Comparison of ENCODE assay signal across 26 mouse cellular contexts in genomic region chr9:61187713-61188399, GRCm38 (mm10).
DNase-seq lines count a peak whose midpoint lies in the region; ATAC-seq lines count a peak whose summit lies in the region.
"Had no signal": no experiment of that assay in that cellular context is flagged by ENCODE, and none has a peak within 500 bp of the region (broad histone marks: within the 10 kb centered on the region; RNA-seq: fewer than 3 reads in every experiment).

No protein-coding gene starts in this region.

- 0 out of 2 replicates have a peak, but pooled peaks have one; percentile 33 for ATAC-seq in forebrain, embryonic 12.5 days (ENCODE audit: low FRiP score)
- ATAC-seq in forebrain, embryonic 15.5 days (replicated peaks): no peak
- ATAC-seq in midbrain, embryonic 16.5 days: no peak
- no peak for ATAC-seq in neural tube, embryonic 15.5 days (ENCODE audit: low FRiP score)
- ATAC-seq in liver, embryonic 12.5 days: no peak
- ATAC-seq: CD4-positive, CD25-positive, alpha-beta regulatory T cell, adult 4 months; forebrain, embryonic 16.5 days had no signal

- no peak overlapping the region for H3K9ac ChIP-seq in forebrain, embryonic 12.5 days
- H3K9ac ChIP-seq in forebrain, embryonic 15.5 days (replicated peaks): no peak overlapping the region
- no peak overlapping the region for H3K9ac ChIP-seq in midbrain, embryonic 16.5 days (ENCODE audit: low read depth, low read length)
- H3K9ac ChIP-seq in neural tube, embryonic 15.5 days (replicated peaks): no peak overlapping the region
- H3K9ac ChIP-seq in liver, embryonic 12.5 days: no peak overlapping the region
- H3K9ac ChIP-seq: embryonic facial prominence, embryonic 15.5 days had no signal

- 64% methylated on average over 3 of the region's 3 CpGs for WGBS in forebrain, embryonic 12.5 days
- WGBS in forebrain, embryonic 15.5 days: 63% methylated on average over 3 of the region's 3 CpGs
- 71% methylated on average over 3 of the region's 3 CpGs for WGBS in midbrain, embryonic 10.5 days
- whole genome bisulfite sequencing in midbrain, embryonic 16.5 days: 50% methylated on average over 3 of the region's 3 CpGs
- WGBS in neural tube, embryonic 15.5 days: 35% methylated on average over 3 of the region's 3 CpGs
- WGBS in liver, embryonic 12.5 days (ENCODE audit: insufficient replicate concordance): 70% methylated on average over 3 of the region's 3 CpGs

- no peaks in the 10 kb centered on the region for H3K36me3 ChIP-seq in forebrain, embryonic 12.5 days (replicated peaks)
- no peaks in the 10 kb centered on the region for H3K36me3 ChIP-seq in forebrain, embryonic 15.5 days
- no peaks in the 10 kb centered on the region for H3K36me3 ChIP-seq in midbrain, embryonic 10.5 days
- H3K36me3 ChIP-seq in midbrain, embryonic 16.5 days (ENCODE audit: control insufficient read depth, insufficient read depth, low read length): no peaks in the 10 kb centered on the region
- no peaks in the 10 kb centered on the region for H3K36me3 ChIP-seq in neural tube, embryonic 15.5 days
- H3K36me3 ChIP-seq in liver, embryonic 12.5 days: no peaks in the 10 kb centered on the region
- H3K36me3 ChIP-seq: embryonic facial prominence, embryonic 15.5 days; forebrain, embryonic 10.5 days; G1E; heart, embryonic 10.5 days had no signal

- H3K4me3 ChIP-seq in forebrain, embryonic 12.5 days (replicated peaks): no peak overlapping the region
- no peak overlapping the region for H3K4me3 ChIP-seq in forebrain, embryonic 15.5 days
- no peak overlapping the region for H3K4me3 ChIP-seq in midbrain, embryonic 10.5 days
- H3K4me3 ChIP-seq in midbrain, embryonic 16.5 days (ENCODE audit: low read depth, low read length): no peak overlapping the region
- no peak overlapping the region for H3K4me3 ChIP-seq in neural tube, embryonic 15.5 days (replicated peaks)
- H3K4me3 ChIP-seq in liver, embryonic 12.5 days: no peak overlapping the region
- H3K4me3 ChIP-seq: embryonic facial prominence, embryonic 15.5 days; erythroblast, embryonic 14.5 days; forebrain, embryonic 10.5 days; heart, embryonic 10.5 days had no signal

- no peak overlapping the region for H3K27ac ChIP-seq in forebrain, embryonic 12.5 days
- H3K27ac ChIP-seq in forebrain, embryonic 15.5 days (replicated peaks): no peak overlapping the region
- 0 out of 2 replicates have a peak overlapping the region, but pooled peaks have one; percentile 17 for H3K27ac ChIP-seq in midbrain, embryonic 10.5 days (replicated peaks)
- H3K27ac ChIP-seq in midbrain, embryonic 16.5 days (ENCODE audit: low read length): no peak overlapping the region
- 0 out of 2 replicates have a peak overlapping the region, but pooled peaks have one; percentile 14 for H3K27ac ChIP-seq in neural tube, embryonic 15.5 days (replicated peaks)
- H3K27ac ChIP-seq in liver, embryonic 12.5 days: no peak overlapping the region
- H3K27ac ChIP-seq: embryonic facial prominence, embryonic 15.5 days; forebrain, embryonic 10.5 days; heart, embryonic 10.5 days had no signal

- H3K9me3 ChIP-seq in forebrain, embryonic 12.5 days: no peaks in the 10 kb centered on the region
- H3K9me3 ChIP-seq in forebrain, embryonic 15.5 days: 0 out of 2 replicates have a peak, but pooled peaks cover 6% of the 10 kb centered on the region
- H3K9me3 ChIP-seq in midbrain, embryonic 10.5 days (replicated peaks): peaks cover 5% of the 10 kb centered on the region; the same call in 1 of the 2 replicates
- H3K9me3 ChIP-seq in midbrain, embryonic 16.5 days (replicated peaks; ENCODE audit: control insufficient read depth, low read length, poor library complexity, severe bottlenecking): peaks cover 7% of the 10 kb centered on the region; the same call in 1 of the 2 replicates
- H3K9me3 ChIP-seq in neural tube, embryonic 15.5 days (replicated peaks): no peaks in the 10 kb centered on the region; the same call in 1 of the 2 replicates
- H3K9me3 ChIP-seq in liver, embryonic 12.5 days (replicated peaks): no peaks in the 10 kb centered on the region
- H3K9me3 ChIP-seq: embryonic facial prominence, embryonic 15.5 days; G1E; heart, embryonic 10.5 days had no signal

- no peak overlapping the region for H3K4me2 ChIP-seq in forebrain, embryonic 12.5 days
- H3K4me2 ChIP-seq in forebrain, embryonic 15.5 days (replicated peaks): no peak overlapping the region
- no peak overlapping the region for H3K4me2 ChIP-seq in midbrain, embryonic 16.5 days (ENCODE audit: low read length)
- H3K4me2 ChIP-seq in neural tube, embryonic 15.5 days: no peak overlapping the region
- no peak overlapping the region for H3K4me2 ChIP-seq in liver, embryonic 12.5 days
- H3K4me2 ChIP-seq: embryonic facial prominence, embryonic 15.5 days had no signal

- H3K27me3 ChIP-seq in forebrain, embryonic 12.5 days: peaks cover 8% of the 10 kb centered on the region
- H3K27me3 ChIP-seq in forebrain, embryonic 15.5 days: no peaks in the 10 kb centered on the region
- no peaks in the 10 kb centered on the region; the same call in 1 of the 2 replicates for H3K27me3 ChIP-seq in midbrain, embryonic 10.5 days (ENCODE audit: low read depth, poor library complexity, severe bottlenecking)
- H3K27me3 ChIP-seq in midbrain, embryonic 16.5 days (ENCODE audit: control insufficient read depth, insufficient read depth, low read depth, low read length): no peaks in the 10 kb centered on the region
- H3K27me3 ChIP-seq in neural tube, embryonic 15.5 days (replicated peaks): no peaks in the 10 kb centered on the region
- H3K27me3 ChIP-seq in liver, embryonic 12.5 days (replicated peaks): peaks cover 6% of the 10 kb centered on the region
- H3K27me3 ChIP-seq: embryonic facial prominence, embryonic 15.5 days had no signal

- peaks cover 13% of the 10 kb centered on the region; the same call in 1 of the 2 replicates for H3K4me1 ChIP-seq in forebrain, embryonic 12.5 days
- H3K4me1 ChIP-seq in forebrain, embryonic 15.5 days: no peaks in the 10 kb centered on the region; the same call in 1 of the 2 replicates
- peaks cover 14% of the 10 kb centered on the region for H3K4me1 ChIP-seq in midbrain, embryonic 10.5 days
- H3K4me1 ChIP-seq in midbrain, embryonic 16.5 days (ENCODE audit: control insufficient read depth, insufficient read depth, low read length): no peaks in the 10 kb centered on the region
- peaks cover 5% of the 10 kb centered on the region; the same call in 1 of the 2 replicates for H3K4me1 ChIP-seq in neural tube, embryonic 15.5 days
- no peaks in the 10 kb centered on the region for H3K4me1 ChIP-seq in liver, embryonic 12.5 days
- H3K4me1 ChIP-seq: embryonic facial prominence, embryonic 15.5 days; heart, embryonic 10.5 days had no signal

- no peak for DNase-seq in midbrain, embryonic 10.5 days (ENCODE audit: low spot score)
- DNase-seq in retina, embryonic 14.5 days (ENCODE audit: low spot score): peak; percentile 45
- no peak for DNase-seq in retina, postnatal 1 day
- DNase-seq: adrenal gland, adult 8-10 months; adrenal gland, postnatal 36 days; B cell, adult 2 months; cerebellum, adult 11 months; cerebellum, adult 8-10 months; cerebellum, postnatal 14 days; embryo, embryonic 11 days; gastrocnemius, postnatal 10 days; heart, adult 18-20 months; heart, postnatal 10 days; heart, postnatal 4 days had no signal

Comparison
In these comparisons a context has a peak if more than half of its experiments do, and no peak if none do; other contexts are left out.
1. H3K27ac ChIP-seq: peak in midbrain, embryonic 10.5 days (single experiment) and neural tube, embryonic 15.5 days (single experiment); none in forebrain, embryonic 12.5 days (single experiment), forebrain, embryonic 15.5 days (single experiment), midbrain, embryonic 16.5 days (single experiment) and liver, embryonic 12.5 days (single experiment).